Mouse (Mus musculus): ENCODE measurements around the gene Sh3rf1.
"Not testable (repeated sequence)": the region's sequence is repeated elsewhere in the genome, so short reads cannot be mapped to it uniquely, and the experiment has no call there.

The Sh3rf1 gene

GRCm38 (mm10) chr8:61373303-61373702 is 149.6 kb downstream of the Sh3rf1 start:
- DNase-seq (ENCODE audit: low read depth), result no peak

DNA sequence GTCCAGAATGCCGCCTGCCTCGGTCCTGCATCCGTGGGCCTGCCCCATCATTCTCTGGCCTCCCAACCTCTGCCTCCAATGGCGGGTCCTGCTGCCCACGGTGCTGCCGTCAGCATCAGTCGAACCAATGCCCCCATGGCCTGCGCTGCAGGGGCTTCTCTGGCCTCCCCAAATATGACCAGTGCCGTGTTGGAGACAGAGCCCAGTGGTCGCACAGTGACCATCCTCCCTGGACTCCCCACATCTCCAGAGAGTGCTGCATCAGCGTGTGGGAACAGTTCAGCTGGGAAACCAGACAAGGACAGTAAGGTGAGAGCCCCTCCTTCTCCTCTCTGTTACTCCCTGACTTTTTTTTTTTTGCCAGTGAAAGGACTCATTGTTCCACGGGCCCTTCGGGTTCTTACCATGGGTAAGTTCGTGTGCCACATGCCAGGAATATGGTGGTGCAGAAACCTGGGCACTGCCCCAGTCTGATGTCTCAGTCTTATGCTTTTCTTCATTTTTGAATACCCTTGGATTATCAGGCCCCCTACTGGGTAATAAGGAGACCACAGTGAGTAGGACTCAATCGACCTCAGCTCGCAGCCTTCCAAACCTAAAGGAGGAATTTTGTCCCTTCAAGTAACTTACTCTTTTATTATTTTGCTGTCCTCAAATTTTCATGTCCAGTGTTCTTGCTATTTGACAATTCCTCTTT is 150.5 kb downstream of the Sh3rf1 start:
- DNase-seq (ENCODE audit: low read depth), result peak; percentile 34

DNA sequence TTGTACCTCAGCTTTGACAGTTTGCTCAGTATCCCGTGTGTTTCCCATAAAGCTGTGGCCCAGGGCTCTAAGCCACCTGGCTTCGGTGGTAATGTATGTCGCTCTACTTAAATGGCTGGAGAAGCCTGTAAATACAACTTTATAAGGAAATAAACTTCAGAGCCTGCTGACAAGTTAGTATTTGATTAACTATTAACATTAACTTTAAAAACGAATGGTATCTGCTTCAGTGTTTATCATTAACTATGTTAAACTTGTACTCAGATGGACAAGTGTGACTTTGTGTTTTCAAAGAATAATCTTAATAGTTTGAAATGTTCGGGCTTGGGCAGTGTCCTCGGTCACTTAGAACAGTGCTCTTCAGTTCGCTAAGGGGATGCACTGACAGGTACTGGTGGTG is 151.5 kb downstream of the Sh3rf1 start:
- no peak for DNase-seq (ENCODE audit: low read depth)

DNA sequence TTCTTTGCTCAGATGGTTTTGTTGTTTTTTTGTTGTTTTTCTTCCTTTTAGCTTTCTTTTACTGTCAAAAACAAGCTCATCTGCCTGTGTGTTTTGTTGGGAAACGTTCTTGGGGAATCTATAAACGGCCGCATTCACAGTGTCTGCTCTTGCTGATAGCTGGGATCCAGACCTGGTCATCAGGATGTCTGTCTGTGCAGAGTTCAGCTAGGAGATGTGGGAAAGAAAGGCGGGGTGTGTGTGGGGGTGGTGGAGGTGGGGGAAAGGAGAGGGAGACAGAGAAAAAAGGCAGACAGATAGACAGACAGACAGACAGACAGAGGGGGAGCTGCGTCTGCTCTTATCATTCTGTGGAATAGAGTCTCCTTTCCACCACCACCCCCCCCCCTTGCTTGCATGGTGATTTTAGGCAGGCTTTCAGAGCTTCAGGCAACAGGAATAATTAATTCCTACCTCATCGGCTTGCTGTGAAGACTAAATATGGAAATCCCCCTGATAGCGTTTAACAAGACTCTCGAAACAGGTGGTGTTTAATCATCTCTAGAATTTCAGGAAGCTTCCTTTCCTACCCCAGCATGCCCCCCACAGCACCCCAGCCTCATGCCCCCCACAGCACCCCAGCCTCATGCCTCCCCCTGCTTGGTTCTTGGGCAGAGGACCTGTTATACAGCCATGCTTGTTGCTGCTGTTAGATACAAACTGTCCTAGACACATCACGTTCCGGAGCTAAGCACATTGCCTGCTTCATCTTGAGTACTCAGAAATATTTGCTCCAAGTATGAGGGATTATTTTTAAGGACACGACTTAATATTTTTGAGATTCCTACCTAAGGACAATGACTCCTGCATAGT is 155.4 kb downstream of the Sh3rf1 start:
- no peak for DNase-seq (ENCODE audit: low read depth)

DNA sequence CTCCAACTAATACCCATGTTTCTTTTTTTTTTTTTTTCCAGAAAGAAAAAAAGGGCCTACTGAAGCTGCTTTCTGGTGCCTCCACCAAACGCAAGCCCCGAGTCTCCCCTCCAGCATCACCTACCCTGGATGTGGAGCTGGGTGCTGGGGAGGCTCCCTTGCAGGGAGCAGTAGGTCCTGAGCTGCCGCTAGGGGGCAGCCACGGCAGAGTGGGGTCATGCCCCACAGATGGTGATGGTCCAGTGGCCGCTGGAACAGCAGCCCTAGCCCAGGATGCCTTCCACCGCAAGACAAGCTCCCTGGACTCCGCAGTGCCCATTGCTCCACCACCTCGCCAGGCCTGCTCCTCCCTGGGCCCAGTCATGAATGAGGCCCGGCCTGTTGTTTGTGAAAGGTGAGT is 160.9 kb downstream of the Sh3rf1 start:
- DNase-seq (ENCODE audit: low read depth), result peak; percentile 25

DNA sequence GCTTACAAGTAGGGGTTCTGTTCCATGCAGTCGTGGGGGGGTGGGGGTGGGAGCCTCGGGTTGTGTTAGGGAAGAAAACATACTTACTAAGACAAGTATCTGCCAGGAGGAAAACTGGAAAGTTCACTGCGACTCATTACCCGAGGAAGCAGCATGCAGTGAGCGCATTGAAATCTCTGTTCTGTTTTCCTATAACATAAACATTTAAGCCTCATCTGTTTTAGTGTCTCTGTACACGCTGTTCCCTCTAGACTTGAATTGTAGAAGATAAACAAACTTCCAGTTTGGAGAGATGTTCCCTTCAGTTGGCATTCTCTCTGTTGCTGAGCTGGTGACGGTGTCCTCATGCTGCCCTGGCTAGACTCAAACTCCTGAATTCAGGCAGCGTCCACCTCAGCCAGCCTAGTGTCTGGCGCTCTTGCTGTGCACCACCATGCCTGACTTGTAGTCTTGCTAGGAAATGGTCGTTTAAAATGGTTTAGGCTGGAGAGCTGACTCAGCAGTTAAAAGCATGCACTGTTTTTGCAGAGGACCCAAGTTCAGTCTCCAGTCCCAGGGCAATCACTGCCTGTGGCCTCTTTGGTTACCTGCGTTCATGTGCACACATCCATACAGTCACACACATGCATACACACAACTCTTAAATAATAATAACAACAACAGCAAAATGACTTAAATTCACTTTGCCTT is 162.0 kb downstream of the Sh3rf1 start:
- no peak for DNase-seq (ENCODE audit: low read depth)

DNA sequence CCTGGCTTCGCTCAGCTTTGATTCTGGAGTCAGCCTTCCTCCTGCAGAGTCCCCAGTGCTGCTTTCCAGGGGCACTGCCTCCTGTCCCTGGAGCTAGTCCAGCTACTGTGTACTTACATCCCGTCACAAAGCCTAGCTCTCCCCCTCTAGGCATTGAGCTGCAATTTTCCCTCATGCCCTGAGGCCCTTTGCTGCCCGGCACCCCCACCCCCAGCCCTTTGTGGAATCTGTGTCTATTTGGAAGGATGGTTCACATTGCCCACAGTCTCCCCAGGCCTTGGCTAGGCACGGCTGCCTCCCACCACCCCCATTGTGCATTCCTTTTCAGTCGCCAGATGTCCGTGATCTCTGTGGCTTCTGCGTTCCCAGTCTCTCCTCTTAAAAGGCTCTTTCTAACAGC is 163.0 kb downstream of the Sh3rf1 start:
- DNase-seq (ENCODE audit: low read depth), result no peak

DNA sequence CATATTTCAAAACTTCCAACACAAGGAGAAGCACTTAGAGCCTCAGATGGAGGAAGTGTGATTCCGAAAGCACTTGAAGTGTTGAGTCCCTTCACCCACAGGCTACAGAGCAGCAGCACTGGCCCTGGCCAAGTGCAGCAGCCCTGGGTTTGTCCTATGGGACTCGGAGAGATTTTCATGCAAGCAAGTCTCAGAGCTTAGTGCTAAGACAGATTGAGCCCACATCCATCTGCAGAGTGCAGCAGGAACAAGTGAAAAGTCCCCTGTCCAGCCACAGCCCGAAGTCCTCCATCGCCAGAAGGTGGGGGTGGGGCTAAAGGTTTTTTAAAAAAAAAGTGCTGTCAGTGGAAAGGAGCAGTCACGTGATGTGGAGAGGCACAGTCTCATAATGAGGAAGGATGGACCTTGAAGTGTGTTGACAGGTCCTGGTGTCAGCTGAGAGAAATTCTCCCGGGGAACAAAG is 163.9 kb downstream of the Sh3rf1 start:
- no peak for DNase-seq (ENCODE audit: low read depth)

GRCm38 (mm10) chr8:61388341-61388740 is 164.7 kb downstream of the Sh3rf1 start:
- DNase-seq (ENCODE audit: low read depth), result no peak

GRCm38 (mm10) chr8:61390307-61391057 is 166.8 kb downstream of the Sh3rf1 start:
- DNase-seq (ENCODE audit: low read depth), result no peak

- no peak for DNase-seq (ENCODE audit: low read depth)
Observed at GRCm38 (mm10) chr8:61391058-61391434, 167.4 kb downstream of the Sh3rf1 start.

- no peak for DNase-seq (ENCODE audit: low read depth)
Observed at GRCm38 (mm10) chr8:61397139-61397538, 173.5 kb downstream of the Sh3rf1 start.

DNA sequence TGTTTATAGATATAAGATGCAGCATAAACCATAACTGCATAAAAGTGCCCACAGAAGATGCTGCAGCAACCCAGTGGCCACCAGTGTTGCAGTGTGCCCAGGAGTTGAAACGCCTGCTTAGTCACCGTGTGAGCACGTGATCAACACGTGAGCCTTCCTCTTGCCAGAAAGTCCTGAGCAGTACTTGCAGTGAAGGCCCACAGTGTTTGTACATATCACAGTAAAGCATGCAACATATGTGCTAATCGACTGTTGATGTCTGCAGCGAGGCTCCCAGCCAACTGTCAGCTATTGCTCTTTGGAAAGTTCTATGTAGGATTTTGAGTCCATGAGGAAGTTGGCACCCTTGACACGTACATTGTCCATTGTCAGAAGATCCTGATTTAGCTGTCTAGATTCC is 174.1 kb downstream of the Sh3rf1 start:
- DNase-seq (ENCODE audit: low read depth), result no peak

DNA sequence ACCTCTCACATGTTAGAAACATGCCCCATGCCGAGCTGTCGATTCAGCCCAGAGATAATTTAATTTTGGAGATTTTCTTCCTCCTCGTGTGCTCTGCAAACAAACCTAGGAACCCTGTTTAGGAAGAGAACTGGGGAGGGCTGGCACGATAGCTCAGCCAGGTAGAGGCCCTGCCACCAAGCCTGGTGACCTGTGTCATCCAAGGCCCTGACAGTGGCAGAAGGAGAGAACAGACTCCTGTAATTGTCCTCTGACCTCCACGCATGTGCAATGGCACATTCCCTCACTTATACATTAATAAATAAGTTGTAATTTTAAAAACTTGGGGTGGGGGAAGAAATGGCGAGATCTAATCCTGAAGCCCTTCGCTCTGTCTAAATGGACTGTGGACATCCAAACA is 179.2 kb downstream of the Sh3rf1 start:
- DNase-seq (ENCODE audit: low read depth), result no peak

DNA sequence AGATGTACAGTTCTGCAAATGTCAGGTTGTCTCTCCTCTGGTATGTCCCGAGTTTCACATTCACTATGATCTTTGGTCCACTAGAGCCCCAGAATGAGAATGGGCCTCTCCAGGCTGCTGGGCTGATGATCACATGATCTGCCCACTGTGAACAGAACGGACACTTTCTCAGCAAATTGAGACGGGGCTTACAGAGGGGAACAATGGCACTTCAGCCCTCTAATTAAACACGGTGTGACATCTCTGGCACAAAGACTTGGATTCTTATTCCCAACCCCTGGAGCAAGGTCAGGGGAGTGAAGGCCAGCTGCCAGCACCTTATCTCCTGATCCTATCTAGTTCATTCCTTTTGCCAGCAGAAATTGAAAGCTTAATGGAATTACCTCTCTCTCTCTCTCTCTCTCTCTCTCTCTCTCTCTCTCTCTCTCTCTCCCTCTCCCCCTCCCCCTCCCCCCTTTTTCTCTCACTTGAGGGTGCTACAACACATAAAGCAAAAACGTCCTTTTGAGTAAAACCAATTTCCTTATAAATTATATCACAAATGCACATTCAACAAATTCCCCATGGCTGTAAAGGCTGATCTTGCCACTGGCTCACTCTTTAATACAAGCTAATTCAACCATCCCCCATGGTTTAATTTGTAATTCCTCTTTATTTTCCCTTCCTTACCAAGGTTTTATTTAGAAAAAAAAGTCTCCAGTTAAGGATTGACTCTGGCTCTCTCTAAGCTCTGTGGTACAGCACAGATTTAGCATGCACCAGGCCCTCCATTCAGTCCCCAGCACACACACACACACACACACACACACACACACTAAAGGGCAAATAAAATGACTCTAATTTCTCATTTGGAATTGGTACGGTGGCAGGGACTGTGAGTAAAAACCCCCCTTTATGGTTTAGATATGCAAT is 179.8 kb downstream of the Sh3rf1 start:
- DNase-seq (ENCODE audit: low read depth), result no peak

- no peak for DNase-seq (ENCODE audit: low read depth)
Observed at GRCm38 (mm10) chr8:61404178-61404560, 180.5 kb downstream of the Sh3rf1 start.

- no peak for DNase-seq (ENCODE audit: low read depth)
Observed at GRCm38 (mm10) chr8:61409081-61409480, 185.4 kb downstream of the Sh3rf1 start.

DNA sequence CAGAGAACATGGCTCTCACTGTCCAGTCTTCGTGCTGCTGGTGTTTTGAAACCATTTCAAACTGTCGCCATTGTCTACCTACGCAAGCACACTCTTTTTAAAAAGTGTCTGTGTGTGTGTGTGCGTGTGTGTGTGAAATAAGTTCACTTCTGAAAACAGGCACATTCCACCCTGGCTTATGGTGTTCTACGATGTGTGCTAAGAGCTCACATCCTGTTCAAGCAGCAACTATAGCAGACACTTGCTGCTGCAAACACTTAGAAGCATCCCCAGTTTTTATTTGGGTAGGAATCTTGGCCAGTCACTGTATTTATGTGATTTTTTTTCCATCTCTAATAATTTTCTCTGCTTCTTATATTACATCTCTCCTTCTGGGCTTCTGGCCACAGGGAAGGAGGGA is 186.0 kb downstream of the Sh3rf1 start:
- DNase-seq (ENCODE audit: low read depth), result not testable (repeated sequence)

DNA sequence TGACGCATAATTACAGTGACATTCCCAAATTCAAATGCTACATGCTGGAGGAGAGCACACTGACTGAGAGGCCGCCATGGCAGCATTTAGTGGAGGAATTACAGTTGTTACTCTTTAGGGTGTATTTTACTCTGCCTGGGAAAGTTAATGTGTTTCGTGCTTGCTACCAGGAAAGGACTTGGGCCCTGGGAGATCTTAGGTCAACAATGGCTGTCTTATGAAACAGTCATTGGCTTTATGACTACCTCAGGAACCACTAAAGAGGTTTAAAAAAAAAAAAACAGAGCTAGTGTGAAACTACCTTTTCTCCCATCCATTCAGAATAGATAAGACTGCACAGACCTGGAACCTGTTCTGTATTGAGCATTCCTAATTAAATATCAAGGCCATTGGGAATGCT is 195.8 kb downstream of the Sh3rf1 start:
- DNase-seq (ENCODE audit: low read depth), result no peak

GRCm38 (mm10) chr8:61420166-61420565 is 196.5 kb downstream of the Sh3rf1 start:
- no peak for DNase-seq (ENCODE audit: low read depth)

DNA sequence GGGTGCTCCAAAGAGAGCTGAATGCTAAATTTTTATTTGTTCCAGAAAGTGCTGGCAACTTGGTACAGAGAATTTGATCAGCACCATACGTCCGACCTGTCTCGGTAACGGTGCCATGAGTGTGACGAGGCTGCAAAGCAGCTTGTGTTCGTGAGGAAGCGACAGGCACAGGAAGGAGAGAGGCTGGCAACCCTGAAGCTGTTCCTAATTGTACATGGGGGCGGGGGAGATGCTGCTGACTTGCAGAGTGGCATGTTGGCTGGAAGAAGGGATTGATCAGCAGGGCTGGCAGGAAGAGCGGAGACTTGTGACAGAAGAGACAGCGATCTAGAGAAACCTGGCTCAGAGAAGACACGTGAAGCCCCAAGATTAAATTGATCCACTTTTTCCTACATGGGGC is 197.9 kb downstream of the Sh3rf1 start:
- no peak for DNase-seq (ENCODE audit: low read depth)
